Mouse (Mus musculus): ENCODE measurements at regions not wholly inside any gene's neighbourhood (a gene's known extent, or its start where the extent isn't known, plus 50 kb on each side); places are given as distances from the start of the nearest gene placed in this dataset.

DNA sequence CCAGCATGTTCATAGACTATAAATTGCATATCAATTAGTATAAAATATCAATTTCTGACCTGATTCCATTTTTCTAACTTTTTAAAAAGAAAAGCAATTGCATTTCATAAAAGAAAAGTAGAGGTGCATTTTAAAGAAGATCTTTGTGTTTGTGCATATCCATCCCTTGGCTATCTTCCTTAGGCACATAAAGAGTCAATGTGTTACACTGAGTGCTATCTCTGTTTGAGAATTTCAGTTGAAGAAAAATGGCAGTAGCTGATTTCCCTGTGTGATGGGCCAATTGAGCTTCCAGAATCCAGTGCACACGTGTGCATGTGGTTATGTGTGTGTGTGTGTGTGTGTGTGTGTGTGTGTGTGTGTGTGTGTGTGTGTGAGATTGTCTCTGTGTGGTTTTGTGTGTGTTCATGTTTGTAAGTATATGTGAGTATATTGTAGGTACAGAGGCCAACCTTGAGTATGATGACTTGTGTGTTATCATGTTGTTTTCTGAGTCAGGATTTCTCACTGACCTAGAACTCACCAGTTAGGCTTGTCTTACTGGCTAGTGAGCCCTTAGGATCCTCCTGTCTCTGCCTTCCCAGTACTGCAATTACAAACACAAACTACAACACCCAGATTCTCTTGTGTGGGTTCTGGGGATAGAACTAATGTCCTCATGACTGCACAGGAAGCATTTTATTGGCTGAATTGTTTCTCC lies 249.6 kb downstream of the Cdk5rap2 start:
- Histone ChIP-seq H3K27ac (ENCODE audit: low read depth) (no peak overlapping the region), H3K9ac (no peak overlapping the region), H3K4me2 (no peak overlapping the region), H3K4me1 (ENCODE audit: insufficient read depth) (no peaks in the 10 kb centered on the region), H3K27me3 (ENCODE audit: insufficient read depth, low read length) (no peaks in the 10 kb centered on the region), H3K9me3 (ENCODE audit: low read depth, low read length) (no peaks in the 10 kb centered on the region), H3K4me3 (ENCODE audit: low read depth, low read length) (no peak overlapping the region), H3K36me3 (ENCODE audit: insufficient read depth) (no peaks in the 10 kb centered on the region)
- DNase-seq, result no peak
- WGBS, result 71% methylated on average over 1 of the region's 1 CpGs
- TF ChIP-seq CTCF (IDR thresholded peaks at IDR 0.05; ENCODE audit: low read depth), result no peak
- ATAC-seq (ENCODE audit: insufficient read depth), result no peak

DNA sequence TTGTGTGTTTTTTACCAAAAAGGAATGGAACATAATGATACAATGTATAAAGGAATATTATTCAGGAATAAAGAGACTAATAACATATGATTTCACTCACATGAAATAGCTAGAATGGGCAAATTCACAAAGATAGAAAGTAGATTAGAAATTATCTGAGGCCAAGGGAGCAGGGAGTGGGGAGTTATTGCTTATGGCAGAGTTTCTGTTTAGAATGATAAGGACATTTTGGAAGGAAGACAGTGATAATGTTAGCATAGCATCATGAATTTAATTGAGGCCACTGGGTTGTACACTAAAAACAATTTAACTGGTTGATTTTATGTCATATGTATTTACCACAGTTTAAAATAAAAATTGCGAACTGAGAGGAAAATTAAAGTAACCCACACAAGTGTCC lies 250.2 kb downstream of the Cdk5rap2 start:
- no peak for DNase-seq
- no peak for TF ChIP-seq CTCF (IDR thresholded peaks at IDR 0.05; ENCODE audit: low read depth)
- Histone ChIP-seq H3K4me3 (ENCODE audit: low read depth, low read length) (no peak overlapping the region), H3K27ac (ENCODE audit: low read depth) (no peak overlapping the region), H3K27me3 (ENCODE audit: insufficient read depth, low read length) (no peaks in the 10 kb centered on the region), H3K36me3 (ENCODE audit: insufficient read depth) (no peaks in the 10 kb centered on the region), H3K9ac (no peak overlapping the region), H3K4me1 (ENCODE audit: insufficient read depth) (no peaks in the 10 kb centered on the region), H3K9me3 (ENCODE audit: low read depth, low read length) (no peaks in the 10 kb centered on the region), H3K4me2 (no peak overlapping the region)
- no peak for ATAC-seq (ENCODE audit: insufficient read depth)
- WGBS, result 78% methylated on average over 1 of the region's 1 CpGs

DNA sequence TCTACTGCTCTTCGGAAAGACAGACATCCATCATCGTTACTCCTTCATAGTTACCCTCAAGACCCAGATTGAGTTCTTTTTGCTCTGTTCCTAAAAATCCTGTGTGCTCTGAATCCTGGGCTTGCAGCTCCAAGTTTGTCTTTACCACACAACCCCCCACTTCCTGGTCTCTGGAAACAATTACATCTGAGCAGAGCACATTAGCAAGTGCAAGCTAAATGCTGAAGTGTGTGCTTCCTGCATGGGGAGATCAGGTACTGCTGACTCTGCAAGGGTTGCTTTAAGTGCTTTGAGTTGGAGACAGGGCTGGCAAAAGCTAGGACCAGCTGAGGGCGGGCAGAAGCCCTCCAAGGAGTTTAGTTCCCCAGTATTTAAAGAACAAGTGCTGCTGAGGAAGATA lies 257.1 kb downstream of the Cdk5rap2 start:
- H3K9ac ChIP-seq, result no peak overlapping the region
- H3K4me1 ChIP-seq (ENCODE audit: insufficient read depth), result no peaks in the 10 kb centered on the region
- no peak overlapping the region for H3K4me3 ChIP-seq (ENCODE audit: low read depth, low read length)
- H3K4me2 ChIP-seq, result no peak overlapping the region
- no peaks in the 10 kb centered on the region for H3K9me3 ChIP-seq (ENCODE audit: low read depth, low read length)
- WGBS, result 56% methylated on average over 3 of the region's 3 CpGs
- H3K27me3 ChIP-seq (ENCODE audit: insufficient read depth, low read length), result no peaks in the 10 kb centered on the region
- no peak for TF ChIP-seq CTCF (IDR thresholded peaks at IDR 0.05; ENCODE audit: low read depth)
- H3K27ac ChIP-seq (ENCODE audit: low read depth), result no peak overlapping the region
- H3K36me3 ChIP-seq (ENCODE audit: insufficient read depth), result no peaks in the 10 kb centered on the region
- DNase-seq (peak; percentile 2), ATAC-seq (ENCODE audit: insufficient read depth) (no peak)

DNA sequence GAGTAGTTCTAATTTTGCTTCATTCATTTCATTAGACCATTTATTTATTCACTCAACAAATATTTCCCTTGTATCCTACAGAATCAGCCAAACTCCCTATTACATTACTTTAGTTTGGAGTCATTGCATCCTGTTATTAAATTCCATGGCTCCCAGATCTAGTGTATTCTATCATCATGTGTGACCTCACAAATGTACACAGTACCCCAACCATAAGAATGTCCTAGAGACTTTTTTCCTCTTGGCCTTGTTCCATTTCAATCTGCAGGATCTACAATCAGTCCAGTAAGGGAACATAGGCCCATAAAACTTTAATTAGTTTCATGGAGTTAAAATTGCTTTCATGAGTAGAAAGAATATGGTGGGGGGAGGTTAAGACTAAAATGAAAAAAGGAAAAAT lies 301.2 kb downstream of the Cdk5rap2 start:
- Histone ChIP-seq H3K36me3 (ENCODE audit: insufficient read depth) (no peaks in the 10 kb centered on the region), H3K4me2 (no peak overlapping the region), H3K9me3 (ENCODE audit: low read depth, low read length) (no peaks in the 10 kb centered on the region), H3K27me3 (ENCODE audit: insufficient read depth, low read length) (no peaks in the 10 kb centered on the region), H3K4me1 (ENCODE audit: insufficient read depth) (no peaks in the 10 kb centered on the region), H3K9ac (no peak overlapping the region), H3K27ac (ENCODE audit: low read depth) (no peak overlapping the region), H3K4me3 (ENCODE audit: low read depth, low read length) (no peak overlapping the region)
- no peak for ATAC-seq (ENCODE audit: insufficient read depth)
- no peak for DNase-seq
- no peak for TF ChIP-seq CTCF (IDR thresholded peaks at IDR 0.05; ENCODE audit: low read depth)

DNA sequence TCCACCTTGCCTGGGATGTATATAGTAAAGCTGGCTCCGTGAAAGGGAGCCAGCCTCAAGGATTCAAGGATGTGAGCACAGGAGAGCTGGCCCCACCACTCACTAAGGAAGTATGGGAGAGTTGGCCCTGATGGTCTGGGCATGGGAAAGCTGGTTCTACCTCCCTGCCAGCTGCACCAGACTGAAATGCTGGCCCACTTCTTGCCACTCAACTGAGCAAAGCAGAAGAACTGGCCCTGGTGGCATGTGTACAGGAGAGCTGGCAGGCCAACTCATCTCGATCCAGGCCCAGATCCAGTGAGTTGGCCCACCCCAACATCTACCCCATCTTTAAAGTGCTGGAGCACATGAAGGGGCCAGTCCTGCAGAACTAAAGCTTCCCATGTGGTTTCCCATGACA lies 304.5 kb downstream of the Cdk5rap2 start:
- H3K4me2 ChIP-seq, result no peak overlapping the region
- no peaks in the 10 kb centered on the region for H3K4me1 ChIP-seq (ENCODE audit: insufficient read depth)
- no peaks in the 10 kb centered on the region for H3K9me3 ChIP-seq (ENCODE audit: low read depth, low read length)
- WGBS, result 81% methylated on average over 2 of the region's 2 CpGs
- H3K27ac ChIP-seq (ENCODE audit: low read depth), result no peak overlapping the region
- ATAC-seq (ENCODE audit: insufficient read depth) (no peak), DNase-seq (no peak)
- no peaks in the 10 kb centered on the region for H3K27me3 ChIP-seq (ENCODE audit: insufficient read depth, low read length)
- H3K9ac ChIP-seq, result no peak overlapping the region
- TF ChIP-seq CTCF (IDR thresholded peaks at IDR 0.05; ENCODE audit: low read depth), result no peak
- no peak overlapping the region for H3K4me3 ChIP-seq (ENCODE audit: low read depth, low read length)
- no peaks in the 10 kb centered on the region for H3K36me3 ChIP-seq (ENCODE audit: insufficient read depth)

DNA sequence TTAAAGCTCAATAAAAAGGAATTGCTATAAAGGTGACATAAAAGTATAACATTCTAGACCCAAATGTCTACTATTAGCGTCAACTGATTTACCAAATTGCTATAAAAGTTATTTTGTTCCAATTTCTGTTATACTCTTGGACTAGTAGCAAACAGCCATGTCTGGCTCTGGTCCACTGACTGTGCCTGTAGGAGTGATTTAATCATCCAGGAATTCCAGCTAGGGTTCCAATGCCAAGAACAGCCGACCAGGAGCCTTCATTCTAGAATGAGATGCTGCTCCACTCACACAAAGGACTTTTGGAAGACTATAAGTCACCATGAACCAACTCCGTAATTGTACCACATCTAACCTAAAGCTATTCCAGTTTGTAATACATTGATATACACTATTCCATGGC lies 312.9 kb downstream of the Cdk5rap2 start:
- ATAC-seq (ENCODE audit: insufficient read depth) (no peak), DNase-seq (peak; percentile 4)
- Histone ChIP-seq H3K27me3 (ENCODE audit: insufficient read depth, low read length) (no peaks in the 10 kb centered on the region), H3K36me3 (ENCODE audit: insufficient read depth) (no peaks in the 10 kb centered on the region), H3K4me3 (ENCODE audit: low read depth, low read length) (no peak overlapping the region), H3K9me3 (ENCODE audit: low read depth, low read length) (no peaks in the 10 kb centered on the region), H3K4me1 (ENCODE audit: insufficient read depth) (no peaks in the 10 kb centered on the region), H3K9ac (no peak overlapping the region), H3K4me2 (no peak overlapping the region), H3K27ac (ENCODE audit: low read depth) (no peak overlapping the region)
- WGBS, result 72% methylated on average over 3 of the region's 3 CpGs
- TF ChIP-seq CTCF (IDR thresholded peaks at IDR 0.05; ENCODE audit: low read depth), result no peak

DNA sequence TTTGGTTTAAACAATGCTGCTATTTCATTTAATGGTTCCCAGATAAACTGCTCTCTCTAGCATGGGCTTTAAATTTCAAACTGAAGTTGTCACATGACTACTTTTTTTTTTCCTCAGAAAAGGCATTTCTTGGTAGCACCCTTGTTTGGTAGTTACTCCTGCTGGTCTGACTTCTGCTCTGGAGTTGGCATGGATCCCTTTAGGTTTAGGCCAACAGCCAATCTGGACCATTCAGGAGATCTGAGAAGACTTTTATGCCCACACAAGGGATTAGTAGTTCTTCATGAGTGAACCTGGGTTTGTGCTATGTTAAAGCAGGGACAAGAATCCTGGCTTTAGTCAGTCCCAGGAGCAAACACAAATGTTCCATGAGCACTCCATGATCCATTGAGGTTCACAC lies 332.0 kb downstream of the Cdk5rap2 start:
- no peak for DNase-seq
- Histone ChIP-seq H3K4me2 (no peak overlapping the region), H3K9me3 (ENCODE audit: low read depth, low read length) (no peaks in the 10 kb centered on the region), H3K9ac (no peak overlapping the region), H3K36me3 (ENCODE audit: insufficient read depth) (no peaks in the 10 kb centered on the region), H3K4me3 (ENCODE audit: low read depth, low read length) (no peak overlapping the region), H3K27me3 (ENCODE audit: insufficient read depth, low read length) (no peaks in the 10 kb centered on the region), H3K4me1 (ENCODE audit: insufficient read depth) (no peaks in the 10 kb centered on the region), H3K27ac (ENCODE audit: low read depth) (no peak overlapping the region)
- no peak for TF ChIP-seq CTCF (IDR thresholded peaks at IDR 0.05; ENCODE audit: low read depth)
- no peak for ATAC-seq (ENCODE audit: insufficient read depth)

DNA sequence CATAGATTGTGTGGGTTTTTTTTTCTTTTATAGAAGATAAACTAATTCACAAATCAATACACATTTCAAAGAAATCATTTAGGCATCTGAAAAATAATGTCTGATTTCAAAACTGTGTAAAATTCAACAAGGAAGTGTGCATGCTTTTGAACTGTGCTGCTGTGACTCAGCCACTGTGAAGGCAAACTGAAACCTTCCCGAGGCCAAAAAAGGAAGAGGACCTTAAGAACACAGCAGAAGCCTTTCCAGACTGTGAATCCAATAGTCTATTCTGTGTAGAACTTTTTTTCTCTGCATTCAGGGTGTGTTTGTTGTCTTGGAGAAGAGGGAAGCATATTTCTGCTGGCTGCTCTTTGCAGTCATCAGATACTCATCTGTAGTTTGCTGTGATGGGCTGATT lies 347.7 kb downstream of the Cdk5rap2 start:
- no peaks in the 10 kb centered on the region for H3K9me3 ChIP-seq (ENCODE audit: low read depth, low read length)
- H3K4me1 ChIP-seq (ENCODE audit: insufficient read depth), result no peaks in the 10 kb centered on the region
- no peak overlapping the region for H3K4me2 ChIP-seq
- ATAC-seq (ENCODE audit: insufficient read depth) (no peak), DNase-seq (no peak)
- no peak overlapping the region for H3K27ac ChIP-seq (ENCODE audit: low read depth)
- no peaks in the 10 kb centered on the region for H3K36me3 ChIP-seq (ENCODE audit: insufficient read depth)
- no peak overlapping the region for H3K9ac ChIP-seq
- no peak overlapping the region for H3K4me3 ChIP-seq (ENCODE audit: low read depth, low read length)
- H3K27me3 ChIP-seq (ENCODE audit: insufficient read depth, low read length), result no peaks in the 10 kb centered on the region
- TF ChIP-seq CTCF (IDR thresholded peaks at IDR 0.05; ENCODE audit: low read depth), result no peak
- 52% methylated on average over 1 of the region's 1 CpGs for WGBS

Measured in lung, embryonic 14.5 days (tissue).